Mouse (Mus musculus) midbrain, embryonic 15.5 days (tissue): ENCODE measurements around the gene Trim62. TPM values are rescaled to one million over a fixed set of nuclear protein-coding genes. Genes with fewer than 3 reads are reported as not detected.

Source experiments
- ATAC-seq: fragments of 200-750 bp; cut with Nextera tagmentation; replicated peaks from 2 replicates; pipeline ENCODE4 v1.8.0; 2017; ENCODE audit warnings: moderate TSS enrichment
- H3K27ac ChIP-seq: fragments of 300-500 bp; sonication (generic); 2 replicates; pipeline ENCODE4 v1.5.1; 2015; ENCODE audit warnings: mild to moderate bottlenecking, inconsistent platforms
- H3K27me3 ChIP-seq: fragments of 300-500 bp; sonication (generic); replicated peaks from 2 replicates; pipeline ENCODE4 v1.6.1; 2015; ENCODE audit warnings: inconsistent platforms
- H3K36me3 ChIP-seq: fragments of 300-500 bp; sonication (generic); replicated peaks from 2 replicates; pipeline ENCODE4 v1.6.1; 2015; ENCODE audit warnings: inconsistent platforms
- H3K4me1 ChIP-seq: fragments of 300-500 bp; sonication (generic); 2 replicates; pipeline ENCODE4 v1.6.1; 2015; ENCODE audit warnings: inconsistent platforms
- H3K4me2 ChIP-seq: fragments of 300-500 bp; sonication (generic); 2 replicates; pipeline ENCODE4 v1.6.1; 2015; ENCODE audit warnings: inconsistent platforms, mild to moderate bottlenecking, moderate library complexity
- H3K4me3 ChIP-seq: fragments of 300-500 bp; sonication (generic); 2 replicates; pipeline ENCODE4 v1.5.1; 2015; ENCODE audit warnings: mild to moderate bottlenecking, inconsistent platforms
- H3K9ac ChIP-seq: fragments of 300-500 bp; sonication (generic); 2 replicates; pipeline ENCODE4 v1.6.1; 2015; ENCODE audit warnings: mild to moderate bottlenecking, inconsistent platforms
- H3K9me3 ChIP-seq: fragments of 300-500 bp; sonication (generic); 2 replicates; pipeline ENCODE4 v1.6.1; 2016; ENCODE audit warnings: inconsistent platforms
- WGBS: fragments of 180-500 bp; shearing (Covaris S2); methylation state at CpG from one replicate; pipeline ENCODE4 v1.1.7; 2015; ENCODE audit warnings: mixed read lengths; 5-methylcytosine and 5-hydroxymethylcytosine counted together
- polyA plus RNA-seq: library from polyadenylated mRNA; unstranded; fragments of >200 nt; fragmentation: Nextera tagmentation; extraction: Ambion mirVana; gene quantifications from 2 replicates; pipeline ENCODE4 v1.2.1, GENCODE M21; 2015

The Trim62 gene
- polyA plus RNA-seq, 1 experiment from 2014 or later, result 21.5 TPM

DNA sequence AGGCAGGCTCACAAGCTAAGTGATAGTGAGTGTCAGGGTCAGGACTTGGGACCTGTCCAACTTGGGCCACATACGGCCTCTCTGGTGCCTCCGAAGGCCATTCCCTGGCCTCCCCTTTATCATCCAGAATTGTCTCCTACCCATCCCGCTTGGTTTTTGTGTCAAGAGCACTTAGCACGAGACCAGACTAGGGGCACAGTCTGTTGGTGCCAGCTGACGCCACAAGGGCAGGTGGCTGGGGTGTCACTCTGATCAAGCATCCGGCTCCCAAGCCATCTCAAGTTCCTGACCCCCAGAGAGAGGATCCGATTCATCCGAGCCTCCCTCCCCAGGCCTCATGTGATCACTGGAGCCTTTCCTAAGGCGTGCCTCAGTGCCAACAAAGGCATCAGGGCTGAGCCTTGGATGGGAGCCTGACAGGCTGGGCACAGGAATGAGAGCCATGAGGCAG lies 4.3 kb downstream of the Trim62 start:
- H3K4me3 ChIP-seq, result no peak overlapping the region
- no peak overlapping the region for H3K4me2 ChIP-seq
- no peak for ATAC-seq
- H3K27me3 ChIP-seq, result no peaks in the 10 kb centered on the region
- H3K36me3 ChIP-seq, result no peaks in the 10 kb centered on the region
- no peaks in the 10 kb centered on the region for H3K9me3 ChIP-seq
- peaks cover 44% of the 10 kb centered on the region for H3K4me1 ChIP-seq
- no peak overlapping the region for H3K9ac ChIP-seq
- H3K27ac ChIP-seq, result no peak overlapping the region
- 37% methylated on average over 9 of the region's 9 CpGs for whole genome bisulfite sequencing

DNA sequence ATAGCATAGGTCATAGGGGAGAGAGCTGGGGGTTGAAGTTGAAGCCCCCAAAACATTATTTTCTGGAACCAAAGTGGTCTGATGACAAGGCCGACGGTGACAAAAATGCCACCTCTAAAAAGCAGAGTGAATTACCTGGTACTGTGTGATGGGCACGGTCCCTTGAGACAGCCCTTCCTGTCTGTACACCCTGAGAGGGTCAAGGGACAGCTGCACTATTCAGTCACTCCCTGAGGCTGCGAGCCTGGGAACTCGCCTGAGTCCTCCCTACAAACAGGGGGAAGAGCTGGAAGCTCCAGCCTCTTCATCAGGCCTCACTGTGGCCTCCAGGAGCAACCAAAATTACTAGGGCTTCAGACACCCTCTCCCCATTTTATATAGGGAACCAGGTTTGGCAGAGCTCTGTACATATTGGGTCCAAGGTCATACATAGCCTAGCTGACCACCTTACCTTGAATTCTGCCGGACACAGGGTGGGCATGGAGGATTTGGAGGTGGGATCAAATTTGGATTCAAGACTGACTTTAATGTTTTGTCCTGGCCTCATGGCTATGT lies 5.1 kb downstream of the Trim62 start:
- Histone ChIP-seq H3K27me3 (no peaks in the 10 kb centered on the region), H3K4me1 (peaks cover 38% of the 10 kb centered on the region), H3K9me3 (no peaks in the 10 kb centered on the region), H3K4me3 (no peak overlapping the region), H3K36me3 (no peaks in the 10 kb centered on the region), H3K4me2 (no peak overlapping the region), H3K27ac (no peak overlapping the region), H3K9ac (no peak overlapping the region)
- 89% methylated on average over 6 of the region's 6 CpGs for WGBS
- no peak for ATAC-seq

DNA sequence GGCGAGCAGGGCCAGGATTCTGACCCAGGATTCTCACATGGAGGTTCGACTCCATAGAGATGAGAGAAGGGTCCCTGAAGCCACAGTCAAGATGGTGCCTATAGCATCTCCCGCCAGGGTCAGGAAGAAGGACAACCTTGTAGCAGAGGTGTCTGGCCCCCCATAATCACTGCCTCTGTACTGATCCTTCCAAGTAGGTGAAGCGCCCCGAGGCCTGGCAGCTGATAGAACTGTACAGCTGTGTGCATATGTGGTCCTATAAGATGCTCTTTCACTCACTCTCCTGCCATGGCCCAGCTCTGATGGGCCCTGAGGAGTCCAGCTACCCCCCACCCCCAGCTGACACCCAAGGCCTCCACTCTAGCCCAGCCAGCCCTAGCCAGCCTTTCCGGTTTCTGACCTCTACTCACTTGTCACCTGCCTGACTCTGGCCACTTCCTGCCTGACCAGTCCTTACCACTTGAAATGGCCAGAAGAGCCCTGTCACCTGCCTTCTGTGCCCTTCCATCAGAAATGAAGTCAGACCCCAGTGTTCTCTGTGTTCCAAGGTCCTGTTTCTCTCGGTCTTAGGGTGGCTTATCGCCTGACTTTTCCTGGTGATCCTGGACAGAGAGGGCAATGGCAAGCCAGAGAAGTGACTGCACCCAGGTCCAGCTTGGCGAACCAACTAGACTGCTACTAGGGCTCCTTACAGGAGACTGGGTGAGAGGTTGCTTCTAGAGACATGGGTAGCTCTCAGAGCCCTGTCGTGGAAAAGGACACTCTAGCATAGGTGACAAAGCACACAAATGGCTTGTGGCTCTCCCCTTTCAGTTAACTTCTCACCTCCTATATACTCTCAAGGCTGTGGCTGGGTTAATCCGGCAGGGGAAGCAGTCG lies 6.6 kb downstream of the Trim62 start:
- Histone ChIP-seq H3K4me1 (peaks cover 31% of the 10 kb centered on the region), H3K9ac (no peak overlapping the region), H3K9me3 (no peaks in the 10 kb centered on the region), H3K27ac (no peak overlapping the region), H3K36me3 (no peaks in the 10 kb centered on the region), H3K4me2 (no peak overlapping the region), H3K27me3 (no peaks in the 10 kb centered on the region), H3K4me3 (no peak overlapping the region)
- no peak for ATAC-seq
- 91% methylated on average over 12 of the region's 12 CpGs for WGBS

DNA sequence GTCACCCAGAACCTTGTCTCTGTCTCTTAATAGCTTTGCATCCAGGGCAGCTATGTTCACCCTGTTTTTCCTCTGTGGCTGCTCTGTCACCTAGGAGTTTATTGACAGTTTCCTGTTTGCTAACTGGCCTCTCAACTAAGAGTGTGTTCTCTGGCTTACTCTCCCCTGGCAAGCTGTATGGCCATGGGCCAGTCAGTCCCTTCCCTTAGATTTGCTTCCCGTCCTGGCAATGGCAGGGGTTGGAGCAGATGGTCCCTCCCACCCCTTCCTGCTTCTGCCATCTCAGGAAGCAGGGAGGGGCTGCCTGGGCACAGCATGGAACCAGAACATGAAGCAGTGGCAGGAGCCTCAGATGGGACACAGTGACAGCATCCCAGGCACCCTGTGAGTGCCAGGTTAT lies 7.8 kb downstream of the Trim62 start:
- no peak overlapping the region for H3K4me2 ChIP-seq
- 21% methylated on average over 1 of the region's 1 CpGs for WGBS
- peaks cover 21% of the 10 kb centered on the region for H3K4me1 ChIP-seq
- H3K9me3 ChIP-seq, result no peaks in the 10 kb centered on the region
- 0 out of 2 replicates have a peak, but pooled peaks have one; percentile 15 for ATAC-seq
- no peak overlapping the region for H3K27ac ChIP-seq
- no peak overlapping the region for H3K4me3 ChIP-seq
- H3K27me3 ChIP-seq, result no peaks in the 10 kb centered on the region
- H3K9ac ChIP-seq, result no peak overlapping the region
- H3K36me3 ChIP-seq, result no peaks in the 10 kb centered on the region

DNA sequence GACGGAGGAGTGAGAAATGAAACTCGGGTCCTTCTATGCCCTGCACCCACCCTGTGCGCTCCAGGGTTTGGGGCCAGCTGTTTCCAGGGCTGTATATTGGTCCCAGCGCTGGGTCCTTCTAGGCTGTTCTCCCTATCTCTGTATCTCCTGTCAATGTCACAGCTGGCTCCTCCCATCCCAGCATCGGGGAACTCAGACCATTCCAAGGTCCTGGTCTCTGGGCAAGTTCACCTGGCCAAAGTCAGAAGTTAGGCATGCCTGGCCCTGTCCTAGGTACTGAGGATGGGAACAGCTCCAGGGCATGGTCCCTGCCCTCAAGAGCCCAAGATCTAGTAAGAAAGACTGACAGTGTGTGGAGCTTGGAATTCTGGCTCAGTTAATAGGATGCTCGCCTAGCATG lies 8.4 kb downstream of the Trim62 start:
- Histone ChIP-seq H3K9me3 (no peaks in the 10 kb centered on the region), H3K36me3 (no peaks in the 10 kb centered on the region), H3K4me2 (no peak overlapping the region), H3K27me3 (no peaks in the 10 kb centered on the region), H3K9ac (no peak overlapping the region), H3K4me3 (no peak overlapping the region), H3K27ac (no peak overlapping the region), H3K4me1 (peaks cover 15% of the 10 kb centered on the region)
- 85% methylated on average over 6 of the region's 6 CpGs for WGBS
- ATAC-seq, result no peak

DNA sequence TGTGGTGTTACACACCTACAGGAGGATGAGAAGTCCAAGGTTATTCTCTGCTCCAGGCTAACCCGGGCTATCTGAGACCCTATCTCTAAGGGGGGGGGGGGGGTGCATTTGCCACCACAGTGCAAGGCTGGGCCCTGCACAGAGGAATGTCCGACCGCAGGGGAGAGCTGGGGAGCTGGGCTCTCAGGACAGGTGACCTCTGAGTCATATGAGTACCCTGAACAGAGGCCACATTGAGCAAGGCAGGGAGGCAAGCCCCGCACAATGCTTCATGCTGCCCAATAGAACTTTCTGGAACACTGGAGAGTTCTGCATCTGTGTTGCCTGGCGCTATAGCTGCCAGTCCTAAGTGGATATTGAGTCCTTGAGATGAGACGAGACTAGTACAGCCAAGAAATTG lies 8.8 kb downstream of the Trim62 start:
- no peaks in the 10 kb centered on the region for H3K9me3 ChIP-seq
- ATAC-seq, result 0 out of 2 replicates have a peak, but pooled peaks have one; percentile 32
- no peak overlapping the region for H3K9ac ChIP-seq
- H3K36me3 ChIP-seq, result no peaks in the 10 kb centered on the region
- 83% methylated on average over 6 of the region's 6 CpGs for WGBS
- no peak overlapping the region for H3K4me2 ChIP-seq
- H3K4me1 ChIP-seq, result peaks cover 11% of the 10 kb centered on the region
- no peak overlapping the region for H3K27ac ChIP-seq
- H3K27me3 ChIP-seq, result no peaks in the 10 kb centered on the region
- H3K4me3 ChIP-seq, result no peak overlapping the region

DNA sequence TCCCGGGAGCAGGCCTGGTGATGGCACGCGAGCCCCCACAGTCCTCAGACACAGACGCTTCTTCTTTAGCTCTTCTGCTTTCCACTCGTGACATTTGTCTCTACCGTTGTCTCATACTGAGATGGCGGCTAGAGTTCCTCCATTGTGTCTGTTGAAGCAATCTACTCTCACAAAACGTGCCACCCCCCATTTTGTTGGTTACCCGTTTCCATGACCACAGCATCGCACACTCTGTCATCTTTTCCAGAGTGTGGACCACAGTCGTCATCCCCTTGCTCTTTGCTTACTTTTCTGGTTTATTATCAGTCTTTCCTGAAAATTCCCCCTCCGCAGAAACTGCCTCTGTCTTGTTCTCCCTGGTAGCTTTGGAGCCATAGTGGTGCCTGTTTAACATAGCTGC lies 10.7 kb downstream of the Trim62 start:
- Histone ChIP-seq H3K36me3 (no peaks in the 10 kb centered on the region), H3K9me3 (no peaks in the 10 kb centered on the region), H3K4me1 (peaks cover 10% of the 10 kb centered on the region), H3K27me3 (no peaks in the 10 kb centered on the region), H3K4me2 (no peak overlapping the region), H3K27ac (no peak overlapping the region), H3K9ac (no peak overlapping the region), H3K4me3 (no peak overlapping the region)
- ATAC-seq, result no peak
- WGBS, result 66% methylated on average over 12 of the region's 12 CpGs

DNA sequence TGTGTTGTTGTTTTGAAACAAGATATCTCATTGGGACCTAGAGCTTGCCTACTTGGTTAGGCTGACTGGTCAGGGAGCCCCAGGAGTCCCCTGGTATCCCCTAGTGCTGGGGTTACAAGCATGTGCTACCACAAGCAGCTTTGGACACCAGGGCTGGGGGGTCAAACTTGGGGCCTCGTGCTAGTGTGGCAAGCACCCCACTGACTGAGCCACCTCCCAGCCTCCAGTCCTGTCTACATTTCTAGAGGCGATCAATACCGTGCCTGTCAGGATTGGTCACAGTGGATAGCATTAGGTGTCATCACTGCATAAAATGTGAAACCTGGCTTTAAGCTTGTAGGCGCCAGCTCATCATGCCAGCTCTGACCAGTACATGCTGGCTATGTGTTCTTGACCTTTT lies 12.5 kb downstream of the Trim62 start:
- no peak overlapping the region for H3K27ac ChIP-seq
- WGBS, result 96% methylated on average over 4 of the region's 4 CpGs
- H3K9me3 ChIP-seq, result no peaks in the 10 kb centered on the region
- no peak overlapping the region for H3K4me3 ChIP-seq
- H3K36me3 ChIP-seq, result no peaks in the 10 kb centered on the region
- H3K4me1 ChIP-seq, result peaks cover 25% of the 10 kb centered on the region
- H3K4me2 ChIP-seq, result no peak overlapping the region
- H3K27me3 ChIP-seq, result no peaks in the 10 kb centered on the region
- no peak for ATAC-seq
- no peak overlapping the region for H3K9ac ChIP-seq

DNA sequence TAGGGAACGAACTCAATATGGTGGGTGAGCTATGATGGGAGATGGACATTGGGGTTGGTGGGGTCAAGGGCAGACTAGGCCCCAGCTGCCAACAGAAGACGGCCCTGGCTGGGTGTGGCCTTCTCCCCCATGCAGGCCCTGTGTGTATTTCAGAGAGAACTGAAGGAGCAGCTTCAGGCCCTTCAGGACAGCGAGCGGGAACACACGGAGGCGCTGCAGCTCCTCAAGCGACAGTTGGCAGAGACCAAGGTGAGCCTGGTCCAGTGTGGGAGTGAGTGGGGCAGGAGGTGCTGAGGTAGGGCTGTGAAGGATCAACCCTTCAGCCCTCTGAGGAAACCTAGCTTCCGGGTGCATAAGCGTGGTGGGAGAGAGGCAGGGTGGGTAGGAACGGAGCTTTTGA lies 13.3 kb downstream of the Trim62 start:
- WGBS, result 94% methylated on average over 10 of the region's 10 CpGs
- no peak overlapping the region for H3K4me2 ChIP-seq
- no peak for ATAC-seq
- no peak overlapping the region for H3K4me3 ChIP-seq
- H3K9me3 ChIP-seq, result no peaks in the 10 kb centered on the region
- no peak overlapping the region for H3K9ac ChIP-seq
- no peak overlapping the region for H3K27ac ChIP-seq
- H3K4me1 ChIP-seq, result peaks cover 25% of the 10 kb centered on the region
- no peaks in the 10 kb centered on the region for H3K36me3 ChIP-seq
- H3K27me3 ChIP-seq, result no peaks in the 10 kb centered on the region

DNA sequence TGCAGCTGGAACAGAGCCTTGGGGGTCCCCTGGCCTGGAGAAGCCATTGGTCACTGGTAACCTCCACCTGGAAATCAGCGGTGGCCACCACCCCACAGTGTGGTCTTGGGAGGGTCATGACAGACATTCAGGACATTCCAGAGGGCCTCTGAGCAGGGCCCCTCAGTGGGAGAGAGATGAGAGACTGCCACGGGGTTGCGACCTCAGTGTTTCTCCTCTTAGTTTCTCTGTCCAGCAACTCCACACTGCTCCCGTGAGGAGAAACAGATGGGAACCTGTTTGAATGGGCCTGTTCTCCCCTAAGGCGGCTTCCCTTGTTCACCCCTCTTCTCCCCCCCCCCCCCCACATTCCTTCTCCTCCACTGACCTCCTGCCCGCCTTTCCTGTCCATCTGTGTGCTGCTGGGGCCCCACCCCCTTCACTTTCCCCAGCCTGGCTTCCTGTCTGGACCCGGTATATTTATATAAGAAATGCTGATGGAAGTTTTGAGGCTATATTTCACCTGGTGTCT lies 14.6 kb downstream of the Trim62 start:
- no peak for ATAC-seq
- Histone ChIP-seq H3K27ac (peak overlapping the region; percentile 91), H3K4me2 (no peak overlapping the region), H3K9me3 (no peaks in the 10 kb centered on the region), H3K4me1 (peaks cover 25% of the 10 kb centered on the region), H3K27me3 (no peaks in the 10 kb centered on the region), H3K4me3 (no peak overlapping the region), H3K9ac (no peak overlapping the region), H3K36me3 (peaks cover 5% of the 10 kb centered on the region; the same call in 1 of the 2 replicates)
- 37% methylated on average over 7 of the region's 7 CpGs for WGBS

DNA sequence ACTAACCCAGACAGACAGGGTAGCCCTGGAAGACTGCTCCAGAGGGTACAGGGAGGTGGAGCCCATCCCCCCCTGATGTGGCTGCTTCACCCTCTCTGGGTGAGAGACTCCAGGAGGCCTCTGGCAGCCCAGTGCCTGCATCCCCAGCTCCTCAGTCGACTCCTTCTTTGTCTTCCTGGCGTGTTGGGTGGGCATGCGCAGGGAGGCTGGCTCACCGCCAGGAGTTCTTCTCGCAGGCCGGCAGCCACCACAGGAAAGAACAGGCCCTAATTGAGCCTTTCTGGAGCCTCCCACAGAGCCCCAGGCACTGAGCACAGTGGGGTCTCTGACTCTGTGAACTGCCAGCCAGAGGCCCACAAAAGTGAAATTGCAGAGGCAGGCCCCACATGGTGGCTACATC lies 16.0 kb downstream of the Trim62 start:
- peak overlapping the region; percentile 34 for H3K9ac ChIP-seq
- peak overlapping the region; percentile 91 for H3K27ac ChIP-seq
- H3K9me3 ChIP-seq, result no peaks in the 10 kb centered on the region
- H3K4me2 ChIP-seq, result 0 out of 2 replicates have a peak overlapping the region, but pooled peaks have one; percentile 13
- H3K36me3 ChIP-seq, result peaks cover 5% of the 10 kb centered on the region; the same call in 1 of the 2 replicates
- WGBS, result 8% methylated on average over 6 of the region's 6 CpGs
- peaks cover 25% of the 10 kb centered on the region for H3K4me1 ChIP-seq
- peak; percentile 91 for ATAC-seq
- no peak overlapping the region for H3K4me3 ChIP-seq
- H3K27me3 ChIP-seq, result no peaks in the 10 kb centered on the region

DNA sequence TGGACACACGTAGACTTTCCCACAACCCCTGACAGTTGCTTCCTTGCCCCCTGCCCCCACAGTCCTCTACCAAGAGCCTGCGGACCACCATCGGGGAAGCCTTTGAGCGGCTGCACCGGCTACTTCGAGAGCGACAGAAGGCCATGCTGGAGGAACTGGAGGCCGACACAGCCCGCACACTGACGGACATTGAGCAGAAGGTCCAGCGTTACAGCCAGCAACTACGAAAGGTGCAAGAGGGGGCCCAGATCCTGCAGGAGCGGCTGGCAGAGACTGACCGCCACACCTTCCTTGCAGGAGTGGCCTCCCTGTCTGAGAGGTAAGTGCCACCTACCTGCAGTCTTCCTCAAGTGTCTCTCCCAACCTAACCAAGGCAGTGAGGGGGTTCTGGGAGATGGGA lies 17.1 kb downstream of the Trim62 start:
- ATAC-seq, result no peak
- Histone ChIP-seq H3K36me3 (peaks cover 5% of the 10 kb centered on the region; the same call in 1 of the 2 replicates), H3K9ac (no peak overlapping the region), H3K4me3 (no peak overlapping the region), H3K4me1 (peaks cover 25% of the 10 kb centered on the region), H3K9me3 (no peaks in the 10 kb centered on the region), H3K27me3 (no peaks in the 10 kb centered on the region), H3K4me2 (no peak overlapping the region), H3K27ac (peak overlapping the region; percentile 91)
- WGBS, result 87% methylated on average over 14 of the region's 14 CpGs
